Mouse (Mus musculus): ENCODE results near the gene Map4k2. TPM values are rescaled to one million over a fixed set of nuclear protein-coding genes. Genes with fewer than 3 reads are reported as not detected.
A peak's percentile ranks its signal among the peaks of the same experiment; 100 is the strongest.

Gene Map4k2
- total and polyA plus RNA-seq, 3 experiments = 55.5 to 119 (median 95.2) TPM

DNA sequence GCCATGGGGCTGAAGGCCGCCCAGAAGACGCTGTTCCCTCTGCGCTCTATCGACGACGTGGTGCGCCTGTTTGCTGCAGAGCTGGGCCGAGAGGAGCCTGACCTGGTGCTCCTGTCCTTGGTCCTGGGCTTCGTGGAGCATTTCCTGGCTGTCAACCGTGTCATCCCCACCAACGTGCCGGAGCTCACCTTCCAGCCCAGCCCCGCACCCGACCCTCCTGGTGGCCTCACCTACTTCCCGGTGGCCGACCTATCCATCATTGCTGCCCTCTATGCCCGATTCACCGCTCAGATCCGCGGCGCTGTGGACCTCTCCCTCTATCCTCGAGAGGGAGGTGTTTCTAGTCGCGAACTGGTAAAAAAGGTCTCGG lies 5.5 kb upstream of the Map4k2 start (continued):
- TF ChIP-seq CHD1 (IDR thresholded peaks at IDR 0.05; ENCODE audit: low read depth, low read length) (no peak), NELFE (IDR thresholded peaks at IDR 0.05; ENCODE audit: low read depth, low read length) (no peak)

DNA sequence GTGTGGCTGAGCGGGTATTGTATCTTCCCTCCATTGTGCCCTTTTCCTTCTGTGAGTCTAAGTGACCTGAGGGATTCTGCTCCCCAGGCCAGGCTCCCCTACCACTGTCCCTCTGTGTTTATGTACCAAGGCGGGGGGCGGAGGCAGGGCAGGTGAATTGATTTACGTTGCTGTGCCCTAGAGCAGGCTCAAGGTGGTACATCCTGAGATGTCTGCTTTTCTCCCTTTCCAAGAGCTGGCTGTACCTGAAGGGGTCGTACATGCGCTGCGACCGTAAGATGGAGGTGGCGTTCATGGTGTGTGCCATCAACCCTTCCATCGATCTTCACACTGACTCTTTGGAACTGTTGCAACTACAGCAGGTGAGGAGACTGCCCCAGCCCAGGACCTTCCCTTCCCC lies 4.0 kb upstream of the Map4k2 start:
- H3K27me3 ChIP-seq (replicated peaks) = no peaks in the 10 kb centered on the region
- dilution Hi-C loops (cut with MboI; ENCODE audit: extremely low pct_ligation_motif_present, extremely low pct_unique_long_range_greater_than_20kb, low sequenced_read_pairs) = no loop called here
- peak overlapping the region in 2 of 3 experiments; percentile 79 to 87 for H3K4me3 ChIP-seq (replicated peaks in 1 of 3; ENCODE audit: low read depth in 2 of 3, low read length in 2 of 3, poor library complexity in 1 of 3)
- in situ Hi-C loops (cut with MboI; ENCODE audit: low pct_ligation_motif_present, low pct_unique_long_range_greater_than_20kb, low sequenced_read_pairs) = no loop called here
- peaks cover 27 to 34% of the 10 kb centered on the region in 2 experiments for H3K36me3 ChIP-seq (replicated peaks in 1 of 2; ENCODE audit: control insufficient read depth in 1 of 2, insufficient read depth in 1 of 2, low read length in 1 of 2)
- H3K9ac ChIP-seq (ENCODE audit: insufficient read depth, low read depth) = peak overlapping the region; percentile 76; the same call in 1 of the 2 replicates
- H3K79me2 ChIP-seq (replicated peaks; ENCODE audit: control insufficient read depth, extremely low read depth, insufficient read depth, poor library complexity, severe bottlenecking) = peaks cover 25% of the 10 kb centered on the region
- peaks cover 31 to 55% of the 10 kb centered on the region in 2 experiments for H3K4me1 ChIP-seq (ENCODE audit: control insufficient read depth in 1 of 2, insufficient read depth in 2 of 2)
- H3K27ac ChIP-seq (ENCODE audit: insufficient read depth, low read depth) = no peak overlapping the region
- H3K9me3 ChIP-seq (replicated peaks; ENCODE audit: low read length) = no peaks in the 10 kb centered on the region
- TF ChIP-seq ZNF384 (IDR thresholded peaks at IDR 0.05; ENCODE audit: low read depth, low read length) = no peak
- no peak for TF ChIP-seq RCOR1 (conservative IDR thresholded peaks at IDR 0.05; ENCODE audit: low read depth, low read length)
- H3K4me2 ChIP-seq (ENCODE audit: insufficient read depth, low read depth, poor library complexity, severe bottlenecking) = peak overlapping the region; percentile 85
- no peak for DNase-seq (ENCODE audit: extremely low read depth)

DNA sequence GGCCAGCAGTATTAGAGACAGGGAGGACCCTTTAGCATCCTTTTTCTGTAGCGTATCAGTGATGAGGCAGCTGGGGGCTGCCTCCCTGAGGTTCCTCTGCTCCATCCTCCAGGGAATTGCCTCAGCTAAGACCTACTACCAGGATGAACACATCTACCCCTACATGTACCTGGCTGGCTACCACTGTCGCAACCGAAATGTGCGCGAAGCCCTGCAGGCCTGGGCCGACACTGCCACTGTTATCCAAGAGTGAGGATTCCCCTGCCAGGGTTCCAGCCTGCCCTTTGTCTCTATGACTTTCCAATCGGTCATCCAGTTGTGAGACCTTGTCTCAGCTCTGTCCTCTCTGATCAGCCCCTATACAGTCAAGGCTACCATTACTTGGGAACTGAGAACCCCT lies 2.8 kb upstream of the Map4k2 start:
- Histone ChIP-seq H3K4me1 (ENCODE audit: control insufficient read depth in 1 of 2, insufficient read depth in 2 of 2) (peaks cover 38 to 60% of the 10 kb centered on the region in 2 experiments), H3K79me2 (replicated peaks; ENCODE audit: control insufficient read depth, extremely low read depth, insufficient read depth, poor library complexity, severe bottlenecking) (peaks cover 28% of the 10 kb centered on the region), H3K4me2 (ENCODE audit: insufficient read depth, low read depth, poor library complexity, severe bottlenecking) (no peak overlapping the region), H3K36me3 (replicated peaks in 1 of 2; ENCODE audit: control insufficient read depth in 1 of 2, insufficient read depth in 1 of 2, low read length in 1 of 2) (peaks cover 30 to 44% of the 10 kb centered on the region in 2 experiments), H3K9me3 (replicated peaks; ENCODE audit: low read length) (no peaks in the 10 kb centered on the region), H3K4me3 (replicated peaks in 1 of 3; ENCODE audit: low read depth in 2 of 3, low read length in 2 of 3, poor library complexity in 1 of 3) (no peak overlapping the region), H3K9ac (ENCODE audit: insufficient read depth, low read depth) (no peak overlapping the region), H3K27me3 (replicated peaks) (no peaks in the 10 kb centered on the region), H3K27ac (ENCODE audit: insufficient read depth, low read depth) (0 out of 2 replicates have a peak overlapping the region, but pooled peaks have one; percentile 8)
- in situ Hi-C loops (cut with MboI; ENCODE audit: low pct_ligation_motif_present, low pct_unique_long_range_greater_than_20kb, low sequenced_read_pairs) = no loop called here
- dilution Hi-C loops (cut with MboI; ENCODE audit: extremely low pct_ligation_motif_present, extremely low pct_unique_long_range_greater_than_20kb, low sequenced_read_pairs) = no loop called here
- TF ChIP-seq RCOR1 (conservative IDR thresholded peaks at IDR 0.05; ENCODE audit: low read depth, low read length) (no peak), ZC3H11A (IDR thresholded peaks at IDR 0.05; ENCODE audit: low read depth, low read length) (no peak), GABPA (IDR thresholded peaks at IDR 0.05; ENCODE audit: insufficient replicate concordance, low read depth, low read length) (no peak), SMC3 (IDR thresholded peaks at IDR 0.05; ENCODE audit: low read depth, low read length) (no peak), JUND (conservative IDR thresholded peaks at IDR 0.05; ENCODE audit: low read depth, low read length) (no peak), MYC (IDR thresholded peaks at IDR 0.05; ENCODE audit: low read depth, low read length) (no peak), CTCF (conservative IDR thresholded peaks at IDR 0.05 in 1 of 2, IDR thresholded peaks at IDR 0.05 in 1 of 2; ENCODE audit: low read depth in 2 of 2, low read length in 2 of 2) (no peak)
- no peak for DNase-seq (ENCODE audit: extremely low read depth)

DNA sequence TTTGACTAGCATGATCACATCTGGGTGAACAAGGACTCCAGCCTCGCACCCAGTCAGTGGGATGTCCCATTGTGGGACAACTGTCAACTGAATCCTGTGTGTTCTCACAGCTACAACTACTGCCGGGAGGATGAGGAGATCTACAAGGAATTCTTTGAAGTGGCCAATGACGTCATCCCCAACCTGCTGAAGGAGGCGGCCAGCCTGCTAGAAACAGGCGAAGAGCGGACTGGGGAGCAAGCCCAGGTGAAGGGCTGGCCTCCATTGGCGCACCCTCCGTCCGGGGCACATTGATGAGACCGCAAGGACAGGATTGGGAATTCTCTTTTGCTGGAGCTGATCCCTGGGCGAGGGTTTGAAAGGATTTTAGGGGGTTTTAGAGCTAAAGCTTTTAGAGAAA lies 2.2 kb upstream of the Map4k2 start:
- Histone ChIP-seq H3K79me2 (replicated peaks; ENCODE audit: control insufficient read depth, extremely low read depth, insufficient read depth, poor library complexity, severe bottlenecking) (peaks cover 30% of the 10 kb centered on the region), H3K9me3 (replicated peaks; ENCODE audit: low read length) (no peaks in the 10 kb centered on the region), H3K4me2 (ENCODE audit: insufficient read depth, low read depth, poor library complexity, severe bottlenecking) (peak overlapping the region; percentile 66; the same call in 1 of the 2 replicates), H3K4me3 (replicated peaks in 1 of 3; ENCODE audit: low read depth in 2 of 3, low read length in 2 of 3, poor library complexity in 1 of 3) (no peak overlapping the region), H3K36me3 (replicated peaks in 1 of 2; ENCODE audit: control insufficient read depth in 1 of 2, insufficient read depth in 1 of 2, low read length in 1 of 2) (peaks cover 34 to 48% of the 10 kb centered on the region in 2 experiments), H3K9ac (ENCODE audit: insufficient read depth, low read depth) (peak overlapping the region; percentile 79; the same call in 1 of the 2 replicates), H3K27me3 (replicated peaks) (no peaks in the 10 kb centered on the region), H3K27ac (ENCODE audit: insufficient read depth, low read depth) (no peak overlapping the region), H3K4me1 (ENCODE audit: control insufficient read depth in 1 of 2, insufficient read depth in 2 of 2) (peaks cover 41 to 61% of the 10 kb centered on the region in 2 experiments)
- no peak for DNase-seq (ENCODE audit: extremely low read depth)
- dilution Hi-C loops (cut with MboI; ENCODE audit: extremely low pct_ligation_motif_present, extremely low pct_unique_long_range_greater_than_20kb, low sequenced_read_pairs) = no loop called here
- TF ChIP-seq CHD1 (IDR thresholded peaks at IDR 0.05; ENCODE audit: low read depth, low read length) (no peak), JUN (IDR thresholded peaks at IDR 0.05; ENCODE audit: insufficient read depth, low read depth, low read length) (no peak), MAFK (IDR thresholded peaks at IDR 0.05; ENCODE audit: insufficient replicate concordance, low read length) (no peak), BHLHE40 (IDR thresholded peaks at IDR 0.05; ENCODE audit: low read depth, low read length) (no peak), E2F4 (IDR thresholded peaks at IDR 0.05; ENCODE audit: insufficient replicate concordance, low read depth, low read length) (no peak), NELFE (IDR thresholded peaks at IDR 0.05; ENCODE audit: low read depth, low read length) (no peak), ZNF384 (IDR thresholded peaks at IDR 0.05; ENCODE audit: low read depth, low read length) (no peak), POLR2A (IDR thresholded peaks at IDR 0.05; ENCODE audit: low read depth, low read length) (no peak), CTCF (conservative IDR thresholded peaks at IDR 0.05 in 1 of 2, IDR thresholded peaks at IDR 0.05 in 1 of 2; ENCODE audit: low read depth in 2 of 2, low read length in 2 of 2) (no peak), POLR2AphosphoS2 (IDR thresholded peaks at IDR 0.05; ENCODE audit: low read depth, low read length) (no peak)
- in situ Hi-C loops (cut with MboI; ENCODE audit: low pct_ligation_motif_present, low pct_unique_long_range_greater_than_20kb, low sequenced_read_pairs) = no loop called here
